Comparison of ENCODE assay signal across 17 mouse cellular contexts in genomic region chr1:118660880-118661465, GRCm38 (mm10). TPM values are rescaled to one million over a fixed set of nuclear protein-coding genes. Genes with fewer than 3 reads are reported as not detected.
A peak's percentile ranks its signal among the peaks of the same experiment; 100 is the strongest.
DNase-seq lines count a peak whose midpoint lies in the region; ATAC-seq and TF ChIP-seq lines count a peak whose summit lies in the region.
"Had no signal": no experiment of that assay in that cellular context is flagged by ENCODE, and none has a peak within 500 bp of the region (broad histone marks: within the 10 kb centered on the region; RNA-seq: fewer than 3 reads in every experiment).

No protein-coding gene starts in this region.

- DNase-seq in Patski (ENCODE audit: low read depth, low spot score) (peak; percentile 87), adipocyte (ENCODE audit: low spot score) (no peak)
- peak; percentile 81 for DNase-seq in kidney, adult 2 months
- peak; percentile 56 to 81 for DNase-seq in kidney, postnatal 36 days
- DNase-seq in left cerebral cortex, postnatal 14 days (ENCODE audit: low spot score in 2 of 2) = no peak
- DNase-seq in urinary bladder, postnatal 25 days (ENCODE audit: low spot score) = no peak
- DNase-seq: cerebellum, adult 11 months; gastrocnemius, postnatal 10 days; retina, postnatal 1 day had no signal

- WGBS in heart, embryonic 16.5 days = 19% methylated on average over 3 of the region's 3 CpGs
- WGBS in heart, embryonic 11.5 days (ENCODE audit: insufficient replicate concordance) = 33% methylated on average over 3 of the region's 3 CpGs
- WGBS in kidney, adult 2 months = 29% methylated on average over 3 of the region's 3 CpGs

- peaks cover 25% of the 10 kb centered on the region for H3K4me1 ChIP-seq in heart, embryonic 16.5 days (ENCODE audit: control insufficient read depth, insufficient read depth, low read length)
- peaks cover 26% of the 10 kb centered on the region for H3K4me1 ChIP-seq in heart, embryonic 11.5 days (ENCODE audit: control insufficient read depth, insufficient read depth, low read length)
- peaks cover 27% of the 10 kb centered on the region for H3K4me1 ChIP-seq in kidney, adult 2 months (ENCODE audit: control insufficient read depth, insufficient read depth, low read length)
- H3K4me1 ChIP-seq: forebrain, embryonic 15.5 days; hindbrain, embryonic 15.5 days; neural tube, embryonic 12.5 days had no signal

- POLR2A ChIA-PET in Patski (lab: Charles Lee) = interaction anchor here (1.2 kb wide), 1 partner anchor 14 kb away, joined by 3 read pairs; no protein-coding TSS in a partner anchor

- no peak overlapping the region for H3K4me2 ChIP-seq in heart, embryonic 16.5 days (ENCODE audit: low read depth, low read length)
- no peak overlapping the region for H3K4me2 ChIP-seq in heart, embryonic 11.5 days
- H3K4me2 ChIP-seq: embryonic facial prominence, embryonic 13.5 days; forebrain, embryonic 15.5 days; hindbrain, embryonic 15.5 days; neural tube, embryonic 12.5 days had no signal

- no peak for TF ChIP-seq CTCF in Patski (IDR thresholded peaks at IDR 0.05)
- TF ChIP-seq CTCF in kidney, adult 2 months (conservative IDR thresholded peaks at IDR 0.05; ENCODE audit: insufficient read depth, insufficient read length, low read depth, low read length) = no peak

- no peaks in the 10 kb centered on the region for H3K36me3 ChIP-seq in heart, embryonic 16.5 days (ENCODE audit: control insufficient read depth, insufficient read depth)
- no peaks in the 10 kb centered on the region for H3K36me3 ChIP-seq in heart, embryonic 11.5 days (ENCODE audit: control insufficient read depth, insufficient read depth, low read length)
- peaks cover 10% of the 10 kb centered on the region; the same call in 1 of the 2 replicates for H3K36me3 ChIP-seq in kidney, adult 2 months (ENCODE audit: control insufficient read depth, insufficient read depth, low read length)
- H3K36me3 ChIP-seq: embryonic facial prominence, embryonic 13.5 days; forebrain, embryonic 15.5 days; G1E; hindbrain, embryonic 15.5 days; neural tube, embryonic 12.5 days had no signal

- no peak overlapping the region for H3K4me3 ChIP-seq in heart, embryonic 16.5 days (ENCODE audit: low read length)
- no peak overlapping the region for H3K4me3 ChIP-seq in heart, embryonic 11.5 days (ENCODE audit: low read depth, low read length)
- no peak overlapping the region for H3K4me3 ChIP-seq in kidney, adult 2 months (ENCODE audit: insufficient read depth, low read depth, low read length)
- H3K4me3 ChIP-seq: embryonic facial prominence, embryonic 13.5 days; forebrain, embryonic 15.5 days; hindbrain, embryonic 15.5 days; neural tube, embryonic 12.5 days had no signal

- CTCF ChIA-PET in Patski (lab: Charles Lee) = interaction anchor here (1.7 kb wide), 1 partner anchor 11 kb away, joined by 7 read pairs; no protein-coding TSS in a partner anchor

- no peak for ATAC-seq in heart, embryonic 16.5 days (replicated peaks; ENCODE audit: extremely low read depth, insufficient read depth, low FRiP score)
- no peak for ATAC-seq in heart, embryonic 11.5 days (replicated peaks; ENCODE audit: insufficient number of reproducible peaks, low FRiP score, low TSS enrichment)
- ATAC-seq in Patski = peak; percentile 96
- ATAC-seq: activated CD4-positive, CD25-positive, alpha-beta regulatory T cell, adult 4 months; forebrain, embryonic 15.5 days had no signal

- intact Hi-C loops in left cerebral cortex, postnatal 14 days (cut with DNase I) = no loop called here

- H3K27ac ChIP-seq in heart, embryonic 16.5 days (ENCODE audit: low read length) = peak overlapping the region; percentile 52; the same call in 1 of the 2 replicates
- H3K27ac ChIP-seq in heart, embryonic 11.5 days (ENCODE audit: low read depth, low read length) = no peak overlapping the region
- peak overlapping the region; percentile 56 for H3K27ac ChIP-seq in kidney, adult 2 months (ENCODE audit: insufficient read depth, low read depth, low read length)
- H3K27ac ChIP-seq: embryonic facial prominence, embryonic 13.5 days; forebrain, embryonic 15.5 days; hindbrain, embryonic 15.5 days; neural tube, embryonic 12.5 days had no signal

- no peak for TF ChIP-seq POLR2A in kidney, adult 2 months (IDR thresholded peaks at IDR 0.05; ENCODE audit: low read depth, low read length)

- H3K9me3 ChIP-seq in heart, embryonic 16.5 days (replicated peaks; ENCODE audit: control insufficient read depth, low read length) = no peaks in the 10 kb centered on the region
- no peaks in the 10 kb centered on the region for H3K9me3 ChIP-seq in heart, embryonic 11.5 days (replicated peaks; ENCODE audit: control insufficient read depth, low read length)
- H3K9me3 ChIP-seq: embryonic facial prominence, embryonic 13.5 days; forebrain, embryonic 15.5 days; G1E; hindbrain, embryonic 15.5 days; neural tube, embryonic 12.5 days had no signal

- in situ Hi-C loops in Patski (cut with MboI; ENCODE audit: low pct_unique_long_range_greater_than_20kb) = no loop called here

- no peaks in the 10 kb centered on the region for H3K27me3 ChIP-seq in heart, embryonic 16.5 days (ENCODE audit: control insufficient read depth, insufficient read depth, low read length)
- H3K27me3 ChIP-seq in heart, embryonic 11.5 days (ENCODE audit: control insufficient read depth, insufficient read depth, low read length) = no peaks in the 10 kb centered on the region
- no peaks in the 10 kb centered on the region for H3K27me3 ChIP-seq in Patski
- no peaks in the 10 kb centered on the region for H3K27me3 ChIP-seq in kidney, adult 2 months (replicated peaks; ENCODE audit: control insufficient read depth, insufficient read depth, low read length)
- H3K27me3 ChIP-seq: embryonic facial prominence, embryonic 13.5 days; forebrain, embryonic 15.5 days; hindbrain, embryonic 15.5 days; neural tube, embryonic 12.5 days had no signal

- no peak overlapping the region for H3K9ac ChIP-seq in heart, embryonic 16.5 days (ENCODE audit: low read length)
- H3K9ac ChIP-seq in heart, embryonic 11.5 days (ENCODE audit: low read depth, low read length) = no peak overlapping the region
- H3K9ac ChIP-seq: embryonic facial prominence, embryonic 13.5 days; forebrain, embryonic 15.5 days; hindbrain, embryonic 15.5 days; neural tube, embryonic 12.5 days had no signal

RNA-seq across cellular contexts. Expression of gene Tfcp2l1, which starts 33.2 kb away (rescaled TPM):
- polyA plus RNA-seq in heart, embryonic 16.5 days (2015; fragmentation: Nextera tagmentation; extraction: Ambion mirVana) = 0.62 and 0.75 TPM in 2 replicates
- 1.4 and 1.6 TPM in 2 replicates for polyA plus RNA-seq in heart, embryonic 11.5 days (2014; fragmentation: Nextera tagmentation; extraction: Ambion mirVana)
- polyA plus RNA-seq in Patski (2021) = 39.6 TPM
- 70.5 and 77.3 TPM in 2 replicates for polyA plus RNA-seq in kidney, adult 2 months (2012; rRNA removed)
- total RNA-seq in left cerebral cortex, postnatal 14 days (2021) = 1 to 10 TPM; 1.6 to 2.1 TPM
- polyA plus RNA-seq: G1E had no signal

Comparison
In these comparisons a context has a peak if more than half of its experiments do, and no peak if none do; other contexts are left out.
1. DNase-seq: peak in Patski (single experiment), kidney, adult 2 months (single experiment) and kidney, postnatal 36 days (2 of 2); none in left cerebral cortex, postnatal 14 days (0 of 2), adipocyte (single experiment) and urinary bladder, postnatal 25 days (single experiment).
2. RNA of gene Tfcp2l1, which starts 33.2 kb away (polyA plus RNA-seq): 70.5 to 77.3 TPM in kidney, adult 2 months and 39.6 TPM in Patski (single experiment); 1.4 to 1.6 TPM in heart, embryonic 11.5 days and 0.62 to 0.75 TPM in heart, embryonic 16.5 days; every median in the first group is over 10 times any median in the second.